Mouse (Mus musculus): ENCODE data around the gene Gal3st3. TPM values are rescaled to one million over a fixed set of nuclear protein-coding genes. Genes with fewer than 3 reads are reported as not detected.

Gene Gal3st3
- polyA plus RNA-seq, 1 experiment from 2014 or later, result 31.4 TPM

Other genes with a start within 250 kb of the Gal3st3 start
- 0.97 and 2.0 TPM in 2 replicates for gene Rin1, start 247.8 kb upstream of the Gal3st3 start, polyA plus RNA-seq (2015; fragmentation: Nextera tagmentation; extraction: Ambion mirVana)
- gene Cd248, start 230.3 kb upstream of the Gal3st3 start, polyA plus RNA-seq (2015; fragmentation: Nextera tagmentation; extraction: Ambion mirVana), result 10.3 and 11.1 TPM in 2 replicates
- gene Tmem151a, start 212.8 kb upstream of the Gal3st3 start, polyA plus RNA-seq (2015; fragmentation: Nextera tagmentation; extraction: Ambion mirVana), result 7.9 and 8.3 TPM in 2 replicates
- gene Yif1a, start 209.8 kb upstream of the Gal3st3 start, polyA plus RNA-seq (2015; fragmentation: Nextera tagmentation; extraction: Ambion mirVana), result 53.0 and 54.3 TPM in 2 replicates
- gene Cnih2, start 199.8 kb upstream of the Gal3st3 start, polyA plus RNA-seq (2015; fragmentation: Nextera tagmentation; extraction: Ambion mirVana), result 324 and 348 TPM in 2 replicates
- 243 and 248 TPM in 2 replicates for gene Rab1b, start 191.3 kb upstream of the Gal3st3 start, polyA plus RNA-seq (2015; fragmentation: Nextera tagmentation; extraction: Ambion mirVana)
- gene Klc2, start 179.8 kb upstream of the Gal3st3 start, polyA plus RNA-seq (2015; fragmentation: Nextera tagmentation; extraction: Ambion mirVana), result 47.0 and 50.9 TPM in 2 replicates
- 32.5 and 33.3 TPM in 2 replicates for gene Pacs1, start 25.2 kb upstream of the Gal3st3 start, polyA plus RNA-seq (2015; fragmentation: Nextera tagmentation; extraction: Ambion mirVana)
- 381 and 383 TPM in 2 replicates for gene Sf3b2, start 2.9 kb upstream of the Gal3st3 start, polyA plus RNA-seq (2015; fragmentation: Nextera tagmentation; extraction: Ambion mirVana)
- gene Catsper1, start 37.4 kb downstream of the Gal3st3 start, polyA plus RNA-seq (2015; fragmentation: Nextera tagmentation; extraction: Ambion mirVana), result not detected in 2 replicates
- gene Cst6, start 51.2 kb downstream of the Gal3st3 start, polyA plus RNA-seq (2015; fragmentation: Nextera tagmentation; extraction: Ambion mirVana), result 2.7 and 3.1 TPM in 2 replicates
- gene Eif1ad, start 68.4 kb downstream of the Gal3st3 start, polyA plus RNA-seq (2015; fragmentation: Nextera tagmentation; extraction: Ambion mirVana), result 49.6 and 52.8 TPM in 2 replicates
- 401 and 423 TPM in 2 replicates for gene Banf1, start 68.8 kb downstream of the Gal3st3 start, polyA plus RNA-seq (2015; fragmentation: Nextera tagmentation; extraction: Ambion mirVana)
- 81.2 and 90.2 TPM in 2 replicates for gene Sart1, start 90.4 kb downstream of the Gal3st3 start, polyA plus RNA-seq (2015; fragmentation: Nextera tagmentation; extraction: Ambion mirVana)
- gene Tsga10ip, start 104.2 kb downstream of the Gal3st3 start, polyA plus RNA-seq (2015; fragmentation: Nextera tagmentation; extraction: Ambion mirVana), result 0.10 TPM in 1 of 2 replicates, not detected in the other
- gene Drap1, start 126.6 kb downstream of the Gal3st3 start, polyA plus RNA-seq (2015; fragmentation: Nextera tagmentation; extraction: Ambion mirVana), result 306 and 315 TPM in 2 replicates
- 66.5 TPM in 2 replicates for gene AI837181, start 126.8 kb downstream of the Gal3st3 start, polyA plus RNA-seq (2015; fragmentation: Nextera tagmentation; extraction: Ambion mirVana)
- gene Fosl1, start 149.2 kb downstream of the Gal3st3 start, polyA plus RNA-seq (2015; fragmentation: Nextera tagmentation; extraction: Ambion mirVana), result not detected in 2 replicates
- 10.7 and 11.4 TPM in 2 replicates for gene Ccdc85b, start 159.6 kb downstream of the Gal3st3 start, polyA plus RNA-seq (2015; fragmentation: Nextera tagmentation; extraction: Ambion mirVana)
- gene Fibp, start 162.3 kb downstream of the Gal3st3 start, polyA plus RNA-seq (2015; fragmentation: Nextera tagmentation; extraction: Ambion mirVana), result 160 and 184 TPM in 2 replicates
- gene Ctsw, start 170.2 kb downstream of the Gal3st3 start, polyA plus RNA-seq (2015; fragmentation: Nextera tagmentation; extraction: Ambion mirVana), result 4.4 and 4.8 TPM in 2 replicates
- 30.1 TPM in 2 replicates for gene Efemp2, start 175.6 kb downstream of the Gal3st3 start, polyA plus RNA-seq (2015; fragmentation: Nextera tagmentation; extraction: Ambion mirVana)
- gene Mus81, start 190.1 kb downstream of the Gal3st3 start, polyA plus RNA-seq (2015; fragmentation: Nextera tagmentation; extraction: Ambion mirVana), result 55.3 and 60.7 TPM in 2 replicates
- gene Cfl1, start 192.1 kb downstream of the Gal3st3 start, polyA plus RNA-seq (2015; fragmentation: Nextera tagmentation; extraction: Ambion mirVana), result 3,659 and 3,744 TPM in 2 replicates
- gene 1700020D05Rik, start 205.5 kb downstream of the Gal3st3 start, polyA plus RNA-seq (2015; fragmentation: Nextera tagmentation; extraction: Ambion mirVana), result 0.39 and 0.49 TPM in 2 replicates
- gene Snx32, start 212.2 kb downstream of the Gal3st3 start, polyA plus RNA-seq (2015; fragmentation: Nextera tagmentation; extraction: Ambion mirVana), result 71.9 and 72.8 TPM in 2 replicates

Data from forebrain, embryonic 15.5 days (tissue).